Mouse (Mus musculus) E14TG2a.4 (cell line): ENCODE measurements at regions not wholly inside any gene's neighbourhood (a gene's known extent, or its start where the extent isn't known, plus 50 kb on each side); places are given as distances from the start of the nearest gene placed in this dataset.

Experiments
- CTCF ChIP-seq: conservative IDR thresholded peaks from 2 replicates; pipeline ENCODE4 v1.5.1; 2014; ENCODE audit warnings: low read length
- NANOG ChIP-seq: IDR thresholded peaks from 2 replicates; pipeline ENCODE4 v1.6.1; 2014; ENCODE audit warnings: borderline replicate concordance, low read length, mixed read lengths
- POU5F1 ChIP-seq: IDR thresholded peaks from 2 replicates; pipeline ENCODE4 v1.6.1; 2014; ENCODE audit warnings: low read length, borderline replicate concordance

DNA sequence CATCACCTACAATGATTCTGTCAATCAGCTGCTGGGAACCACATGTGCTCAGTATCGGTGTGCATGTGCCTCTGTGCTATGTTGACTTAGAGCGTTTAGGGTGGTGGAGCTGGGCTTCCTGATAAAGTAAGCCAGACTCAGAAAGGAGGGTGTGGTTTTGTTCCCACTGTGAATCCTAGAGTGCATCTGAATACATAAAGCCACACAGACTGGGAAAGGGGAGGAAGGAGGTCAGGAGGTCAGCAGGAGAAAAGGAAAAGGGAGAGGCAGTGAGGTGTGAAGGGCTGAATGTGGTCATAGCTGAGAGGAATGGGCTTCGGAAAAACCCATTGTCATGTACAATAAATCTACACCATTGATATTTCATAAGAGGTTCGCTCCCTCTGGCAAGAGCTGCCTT, 345.4 kb upstream of the Cdh4 start:
- TF ChIP-seq CTCF, result no peak
- no peak for TF ChIP-seq NANOG
- no peak for TF ChIP-seq POU5F1
